In genomic region chr11:69920266-69921031, GRCm38 (mm10) we compare ENCODE assay signal across 8 mouse cellular contexts. TPM values are rescaled to one million over a fixed set of nuclear protein-coding genes. Genes with fewer than 3 reads are reported as not detected.
DNase-seq lines count a peak whose midpoint lies in the region; ATAC-seq and TF ChIP-seq lines count a peak whose summit lies in the region.

No protein-coding gene starts in this region.

- WGBS in heart, embryonic 13.5 days = under 1% methylated on average over 62 of the region's 65 CpGs
- WGBS in midbrain, embryonic 11.5 days = under 1% methylated on average over 51 of the region's 65 CpGs

- TF ChIP-seq POLR2A in CH12.LX (IDR thresholded peaks at IDR 0.05; ENCODE audit: low read depth, low read length) = no peak

- TF ChIP-seq EP300 in CH12.LX (IDR thresholded peaks at IDR 0.05; ENCODE audit: low read length) = no peak

- in situ Hi-C loops in CH12.LX (cut with MboI; ENCODE audit: low pct_ligation_motif_present, low pct_unique_long_range_greater_than_20kb, low sequenced_read_pairs) = no loop called here

- TF ChIP-seq CTCF in CH12.LX (conservative IDR thresholded peaks at IDR 0.05 in 1 of 2, IDR thresholded peaks at IDR 0.05 in 1 of 2; ENCODE audit: low read depth in 2 of 2, low read length in 2 of 2) = no peak

- H3K4me3 ChIP-seq in CH12.LX (replicated peaks in 1 of 3; ENCODE audit: low read depth in 2 of 3, low read length in 2 of 3, poor library complexity in 1 of 3) = peak overlapping the region; percentile 90 to 99 (median 95)
- H3K4me3 ChIP-seq in heart, embryonic 13.5 days = peak overlapping the region; percentile 91
- H3K4me3 ChIP-seq in midbrain, embryonic 11.5 days (ENCODE audit: low read depth, low read length) = peak overlapping the region; percentile 95

- no peaks in the 10 kb centered on the region for H3K27me3 ChIP-seq in CH12.LX (replicated peaks)
- H3K27me3 ChIP-seq in heart, embryonic 13.5 days (replicated peaks) = no peaks in the 10 kb centered on the region
- H3K27me3 ChIP-seq in midbrain, embryonic 11.5 days (ENCODE audit: control insufficient read depth, insufficient read depth, low read length) = no peaks in the 10 kb centered on the region

- dilution Hi-C loops in CH12.LX (cut with MboI; ENCODE audit: extremely low pct_ligation_motif_present, extremely low pct_unique_long_range_greater_than_20kb, low sequenced_read_pairs) = no loop called here

- DNase-seq in gastrocnemius, postnatal 10 days = peak; percentile 71
- DNase-seq in gastrocnemius, adult 18-20 months (ENCODE audit: low spot score) = no peak
- peak; percentile 66 for DNase-seq in CH12.LX (ENCODE audit: extremely low read depth)
- DNase-seq in cerebellum, adult 9-11 months = peak; percentile 80
- DNase-seq in kidney, postnatal 14 days = peak; percentile 66
- DNase-seq in midbrain, embryonic 11.5 days (ENCODE audit: low spot score, missing footprints) = peak; percentile 94
- peak; percentile 79 for DNase-seq in yolk sac, embryonic 10.5 days (ENCODE audit: low spot score)

- no peak for TF ChIP-seq RAD21 in CH12.LX (IDR thresholded peaks at IDR 0.05; ENCODE audit: low read depth, low read length)

- peak overlapping the region; percentile 29; the same call in 1 of the 2 replicates for H3K4me2 ChIP-seq in CH12.LX (ENCODE audit: insufficient read depth, low read depth, poor library complexity, severe bottlenecking)
- H3K4me2 ChIP-seq in heart, embryonic 13.5 days = peak overlapping the region; percentile 97
- H3K4me2 ChIP-seq in midbrain, embryonic 11.5 days = peak overlapping the region; percentile 87

- H3K79me2 ChIP-seq in CH12.LX (replicated peaks; ENCODE audit: control insufficient read depth, extremely low read depth, insufficient read depth, poor library complexity, severe bottlenecking) = peaks cover 51% of the 10 kb centered on the region

- peaks cover 17 to 50% of the 10 kb centered on the region in 2 experiments for H3K4me1 ChIP-seq in CH12.LX (ENCODE audit: control insufficient read depth in 1 of 2, insufficient read depth in 2 of 2)
- peaks cover 51% of the 10 kb centered on the region for H3K4me1 ChIP-seq in heart, embryonic 13.5 days
- H3K4me1 ChIP-seq in midbrain, embryonic 11.5 days (ENCODE audit: control insufficient read depth, insufficient read depth, low read length) = peaks cover 19% of the 10 kb centered on the region

- peaks cover 36 to 40% of the 10 kb centered on the region in 2 experiments for H3K36me3 ChIP-seq in CH12.LX (replicated peaks in 1 of 2; ENCODE audit: control insufficient read depth in 1 of 2, insufficient read depth in 1 of 2, low read length in 1 of 2)
- peaks cover 37% of the 10 kb centered on the region for H3K36me3 ChIP-seq in heart, embryonic 13.5 days
- peaks cover 19% of the 10 kb centered on the region for H3K36me3 ChIP-seq in midbrain, embryonic 11.5 days (ENCODE audit: control insufficient read depth, insufficient read depth, low read length)

- H3K9ac ChIP-seq in CH12.LX (ENCODE audit: insufficient read depth, low read depth) = peak overlapping the region; percentile 97
- H3K9ac ChIP-seq in heart, embryonic 13.5 days = peak overlapping the region; percentile 99
- peak overlapping the region; percentile 94 for H3K9ac ChIP-seq in midbrain, embryonic 11.5 days (ENCODE audit: low read length)

- ATAC-seq in heart, embryonic 13.5 days (ENCODE audit: extremely low read depth, insufficient number of reproducible peaks, low FRiP score, low TSS enrichment) = peak; percentile 17
- peak; percentile 45 for ATAC-seq in midbrain, embryonic 11.5 days (ENCODE audit: low FRiP score)

- H3K27ac ChIP-seq in CH12.LX (ENCODE audit: insufficient read depth, low read depth) = peak overlapping the region; percentile 89
- peak overlapping the region; percentile 99 for H3K27ac ChIP-seq in heart, embryonic 13.5 days (replicated peaks)
- peak overlapping the region; percentile 88 for H3K27ac ChIP-seq in midbrain, embryonic 11.5 days (ENCODE audit: low read depth, low read length)

- H3K9me3 ChIP-seq in CH12.LX (replicated peaks; ENCODE audit: low read length) = no peaks in the 10 kb centered on the region
- H3K9me3 ChIP-seq in heart, embryonic 13.5 days = no peaks in the 10 kb centered on the region
- no peaks in the 10 kb centered on the region for H3K9me3 ChIP-seq in midbrain, embryonic 11.5 days (ENCODE audit: control insufficient read depth, low read length)

TF ChIP-seq in CH12.LX, 34 proteins besides CTCF, POLR2A, EP300 and RAD21 (continues in another document):
- TF ChIP-seq BHLHE40 (IDR thresholded peaks at IDR 0.05; ENCODE audit: low read depth, low read length) (peak; percentile 85), UBTF (IDR thresholded peaks at IDR 0.05; ENCODE audit: low read depth, low read length) (no peak), USF1 (IDR thresholded peaks at IDR 0.05; ENCODE audit: low read depth, low read length) (peak; percentile 27; the same call in 1 of the 2 replicates), CHD2 (IDR thresholded peaks at IDR 0.05; ENCODE audit: low read length) (peak; percentile 86), IRF4 (IDR thresholded peaks at IDR 0.05; ENCODE audit: low read depth, low read length) (peak; percentile 12; the same call in 1 of the 2 replicates), MXI1 (IDR thresholded peaks at IDR 0.05; ENCODE audit: low read depth, low read length) (peak; percentile 82), TBP (conservative IDR thresholded peaks at IDR 0.05; ENCODE audit: low read depth, low read length) (no peak), MAFK (IDR thresholded peaks at IDR 0.05; ENCODE audit: insufficient replicate concordance, low read length) (no peak), CHD1 (IDR thresholded peaks at IDR 0.05; ENCODE audit: low read depth, low read length) (no peak), JUN (IDR thresholded peaks at IDR 0.05; ENCODE audit: insufficient read depth, low read depth, low read length) (no peak), SMC3 (IDR thresholded peaks at IDR 0.05; ENCODE audit: low read depth, low read length) (no peak), KAT2A (IDR thresholded peaks at IDR 0.05; ENCODE audit: insufficient replicate concordance, low read length) (no peak), ZC3H11A (IDR thresholded peaks at IDR 0.05; ENCODE audit: low read depth, low read length) (no peak), NRF1 (IDR thresholded peaks at IDR 0.05; ENCODE audit: low read depth, low read length) (no peak), NELFE (IDR thresholded peaks at IDR 0.05; ENCODE audit: low read depth, low read length) (no peak), ZMIZ1 (IDR thresholded peaks at IDR 0.05; ENCODE audit: low read depth, low read length) (no peak), ZKSCAN1 (IDR thresholded peaks at IDR 0.05; ENCODE audit: borderline replicate concordance, low read depth, low read length) (no peak), HCFC1 (IDR thresholded peaks at IDR 0.05; ENCODE audit: low read depth, low read length) (peak; percentile 54), ELF1 (IDR thresholded peaks at IDR 0.05; ENCODE audit: low read depth, low read length) (0 out of 2 replicates have a peak, but pooled peaks have one; percentile 8), MYC (IDR thresholded peaks at IDR 0.05; ENCODE audit: low read depth, low read length) (peak; percentile 98), ETS1 (conservative IDR thresholded peaks at IDR 0.05; ENCODE audit: low read depth, low read length) (no peak)

RNA-seq across cellular contexts. Expression of gene Eif5a, which starts 1.3 kb away (rescaled TPM):
- 100 to 1,000 TPM; 600 to 663 TPM for total RNA-seq in gastrocnemius, postnatal 10 days (2021)
- total RNA-seq in gastrocnemius, adult 18-20 months (2021) = 100 to 1,000 TPM; 408 to 425 TPM
- total RNA-seq in CH12.LX (2012; rRNA removed) (1,419 and 1,651 TPM in 2 replicates), CH12.LX (2014; rRNA removed) (2,535 and 2,729 TPM in 2 replicates)
- polyA plus RNA-seq in CH12.LX (2012; ENCODE audit: insufficient read length, low read depth) = 3,314 and 3,421 TPM in 2 replicates
- 1,157 and 1,215 TPM in 2 replicates for polyA plus RNA-seq in heart, embryonic 13.5 days (2015; fragmentation: Nextera tagmentation; extraction: Ambion mirVana)
- 1,778 and 1,800 TPM in 2 replicates for polyA plus RNA-seq in midbrain, embryonic 11.5 days (2014; fragmentation: Nextera tagmentation; extraction: Ambion mirVana)

RNA-seq across cellular contexts. Expression of gene Gps2, which starts 6.8 kb away (rescaled TPM):
- total RNA-seq in gastrocnemius, postnatal 10 days (2021) = 10 to 100 TPM; 29.0 to 31.3 TPM
- 10 to 100 TPM; 50.8 to 55.8 TPM for total RNA-seq in gastrocnemius, adult 18-20 months (2021)
- total RNA-seq in CH12.LX (2012; rRNA removed) (29.4 and 35.9 TPM in 2 replicates), CH12.LX (2014; rRNA removed) (25.0 and 27.4 TPM in 2 replicates)
- 69.2 and 73.6 TPM in 2 replicates for polyA plus RNA-seq in CH12.LX (2012; ENCODE audit: insufficient read length, low read depth)
- polyA plus RNA-seq in heart, embryonic 13.5 days (2015; fragmentation: Nextera tagmentation; extraction: Ambion mirVana) = 45.0 and 52.2 TPM in 2 replicates
- polyA plus RNA-seq in midbrain, embryonic 11.5 days (2014; fragmentation: Nextera tagmentation; extraction: Ambion mirVana) = 92.2 and 95.8 TPM in 2 replicates

RNA-seq across cellular contexts. Expression of gene Ybx2, which starts 15.1 kb away (rescaled TPM):
- total RNA-seq in gastrocnemius, postnatal 10 days (2021) = 1 to 10 TPM; 2.7 to 4.1 TPM
- total RNA-seq in gastrocnemius, adult 18-20 months (2021) = 10 to 100 TPM in 1 of 2 experiments, 1 to 10 TPM in 1; 9.3 to 11.4 TPM
- total RNA-seq in CH12.LX (2012; rRNA removed) (0.25 TPM in 1 of 2 replicates, not detected in the other), CH12.LX (2014; rRNA removed) (not detected in 2 replicates)
- 0.39 TPM in 1 of 2 replicates, not detected in the other for polyA plus RNA-seq in CH12.LX (2012; ENCODE audit: insufficient read length, low read depth)
- polyA plus RNA-seq in heart, embryonic 13.5 days (2015; fragmentation: Nextera tagmentation; extraction: Ambion mirVana) = 3.1 TPM in 2 replicates
- 3.2 and 5.1 TPM in 2 replicates for polyA plus RNA-seq in midbrain, embryonic 11.5 days (2014; fragmentation: Nextera tagmentation; extraction: Ambion mirVana)

RNA-seq across cellular contexts. Expression of gene Neurl4, which starts 19.6 kb away (rescaled TPM):
- 10 to 100 TPM; 31.2 to 31.8 TPM for total RNA-seq in gastrocnemius, postnatal 10 days (2021)
- 10 to 100 TPM; 25.9 to 27.4 TPM for total RNA-seq in gastrocnemius, adult 18-20 months (2021)
- total RNA-seq in CH12.LX (2012; rRNA removed) = 51.0 and 56.1 TPM in 2 replicates
- total RNA-seq in CH12.LX (2014; rRNA removed) = 21.4 and 22.9 TPM in 2 replicates
- polyA plus RNA-seq in CH12.LX (2012; ENCODE audit: insufficient read length, low read depth) = 40.1 and 46.2 TPM in 2 replicates
- 7.8 and 8.1 TPM in 2 replicates for polyA plus RNA-seq in heart, embryonic 13.5 days (2015; fragmentation: Nextera tagmentation; extraction: Ambion mirVana)
- polyA plus RNA-seq in midbrain, embryonic 11.5 days (2014; fragmentation: Nextera tagmentation; extraction: Ambion mirVana) = 15.6 and 16.3 TPM in 2 replicates

RNA-seq across cellular contexts. Expression of gene 2810408A11Rik, which starts 19.7 kb away (rescaled TPM):
- 1 to 10 TPM; 1.8 to 2.4 TPM for total RNA-seq in gastrocnemius, postnatal 10 days (2021)
- under 1 TPM; 0.24 to 0.25 TPM for total RNA-seq in gastrocnemius, adult 18-20 months (2021)
- total RNA-seq in CH12.LX (2012; rRNA removed) (0.34 and 0.59 TPM in 2 replicates), CH12.LX (2014; rRNA removed) (0.35 and 0.86 TPM in 2 replicates)
- polyA plus RNA-seq in CH12.LX (2012; ENCODE audit: insufficient read length, low read depth) = 0.33 and 0.41 TPM in 2 replicates
- 4.0 and 4.1 TPM in 2 replicates for polyA plus RNA-seq in heart, embryonic 13.5 days (2015; fragmentation: Nextera tagmentation; extraction: Ambion mirVana)
- polyA plus RNA-seq in midbrain, embryonic 11.5 days (2014; fragmentation: Nextera tagmentation; extraction: Ambion mirVana) = 15.3 and 17.8 TPM in 2 replicates

Comparison
In these comparisons a context has a peak if more than half of its experiments do, and no peak if none do; other contexts are left out.
1. H3K4me2 ChIP-seq: peak in every context shown above with its lines; median percentile 97 in heart, embryonic 13.5 days; 87 in midbrain, embryonic 11.5 days; 29 in CH12.LX.